Mouse (Mus musculus) heart, embryonic 11.5 days (tissue): ENCODE data around the gene Fam20b. TPM values are rescaled to one million over a fixed set of nuclear protein-coding genes. Genes with fewer than 3 reads are reported as not detected.

Source experiments
- ATAC-seq: fragments of 200-750 bp; cut with Nextera tagmentation; replicated peaks from 2 replicates; pipeline ENCODE4 v1.8.0; 2017; ENCODE audit warnings: moderate library complexity; ENCODE audit not compliant: insufficient number of reproducible peaks, low FRiP score, low TSS enrichment
- H3K27ac ChIP-seq: fragments of 300-500 bp; sonication (generic); 2 replicates; pipeline ENCODE4 v1.5.1; 2014; ENCODE audit warnings: mild to moderate bottlenecking, low read depth, low read length
- H3K27me3 ChIP-seq: fragments of 300-500 bp; sonication (generic); 2 replicates; pipeline ENCODE4 v1.6.1; 2014; ENCODE audit warnings: mild to moderate bottlenecking, low read length, mixed read lengths; ENCODE audit not compliant: control insufficient read depth, insufficient read depth
- H3K36me3 ChIP-seq: fragments of 300-500 bp; sonication (generic); 2 replicates; pipeline ENCODE4 v1.6.1; 2014; ENCODE audit warnings: mild to moderate bottlenecking, low read length, moderate library complexity, mixed read lengths; ENCODE audit not compliant: control insufficient read depth, insufficient read depth
- H3K4me1 ChIP-seq: fragments of 300-500 bp; sonication (generic); 2 replicates; pipeline ENCODE4 v1.6.1; 2014; ENCODE audit warnings: low read length; ENCODE audit not compliant: control insufficient read depth, insufficient read depth
- H3K4me2 ChIP-seq: fragments of 300-500 bp; sonication (generic); 2 replicates; pipeline ENCODE4 v1.6.1; 2014; ENCODE audit warnings: mild to moderate bottlenecking, moderate library complexity
- H3K4me3 ChIP-seq: fragments of 300-500 bp; sonication (generic); 2 replicates; pipeline ENCODE4 v1.5.1; 2014; ENCODE audit warnings: low read depth, low read length
- H3K9ac ChIP-seq: fragments of 300-500 bp; sonication (generic); 2 replicates; pipeline ENCODE4 v1.6.1; 2014; ENCODE audit warnings: mild to moderate bottlenecking, low read depth, low read length, moderate library complexity
- H3K9me3 ChIP-seq: fragments of 300-500 bp; sonication (generic); replicated peaks from 2 replicates; pipeline ENCODE4 v1.6.1; 2016; ENCODE audit warnings: low read length; ENCODE audit not compliant: control insufficient read depth
- WGBS: fragments of 180-500 bp; shearing (Covaris S2); extraction: QIAGEN DNeasy Blood & Tissue Kit; methylation state at CpG from one replicate; pipeline ENCODE4 v1.1.7; 2014; ENCODE audit not compliant: insufficient replicate concordance; 5-methylcytosine and 5-hydroxymethylcytosine counted together
- polyA plus RNA-seq: library from polyadenylated mRNA; unstranded; fragments of >200 nt; fragmentation: Nextera tagmentation; extraction: Ambion mirVana; gene quantifications from 2 replicates; pipeline ENCODE4 v1.2.1, GENCODE M21; 2014

Fam20b gene
- polyA plus RNA-seq, 1 experiment from 2014 or later, result 22.4 TPM

DNA sequence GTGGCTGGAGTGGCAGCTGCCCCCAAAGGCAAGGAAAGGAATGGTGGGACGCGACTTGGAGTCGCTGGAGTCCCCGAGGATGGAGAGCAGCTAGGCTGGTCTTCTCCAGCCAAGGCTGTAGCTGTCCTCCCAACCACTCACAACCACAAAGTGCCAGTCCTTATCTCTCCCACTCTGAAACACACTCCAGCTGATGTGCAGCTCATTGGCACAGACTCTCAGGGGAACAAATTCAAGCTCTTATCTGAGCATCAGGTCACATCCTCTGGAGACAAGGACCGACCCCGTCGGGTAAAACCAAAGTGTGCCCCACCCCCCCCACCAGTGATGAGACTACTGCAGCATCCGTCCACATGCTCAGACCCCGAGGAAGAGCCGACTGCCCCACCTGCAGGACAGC is 77.1 kb downstream of the Fam20b start:
- Histone ChIP-seq H3K27ac (no peak overlapping the region), H3K36me3 (peaks cover 11% of the 10 kb centered on the region), H3K4me3 (no peak overlapping the region), H3K4me2 (no peak overlapping the region), H3K27me3 (no peaks in the 10 kb centered on the region), H3K4me1 (no peaks in the 10 kb centered on the region), H3K9me3 (no peaks in the 10 kb centered on the region), H3K9ac (no peak overlapping the region)
- no peak for ATAC-seq
- WGBS, result 73% methylated on average over 10 of the region's 10 CpGs

DNA sequence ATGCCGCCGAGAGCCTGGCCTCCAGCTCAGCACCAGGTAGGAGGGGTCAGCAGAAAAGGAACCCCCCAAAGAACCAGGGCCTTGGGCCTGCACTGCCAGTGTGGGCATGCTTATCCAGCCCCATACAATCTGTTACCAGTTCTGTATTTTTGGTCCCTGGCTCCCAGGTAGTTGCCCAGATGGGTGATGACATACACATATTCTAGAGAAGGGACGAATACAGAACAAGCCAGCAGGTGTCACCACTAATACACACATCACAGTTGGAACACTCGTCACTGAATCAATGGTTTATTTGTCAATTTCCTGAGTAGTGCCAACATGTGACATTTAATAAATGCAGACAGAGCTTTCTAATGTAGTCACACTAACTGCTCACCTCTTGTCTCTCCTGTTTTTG is 78.3 kb downstream of the Fam20b start:
- no peak overlapping the region for H3K4me2 ChIP-seq
- ATAC-seq, result no peak
- H3K27ac ChIP-seq, result no peak overlapping the region
- WGBS, result 81% methylated on average over 4 of the region's 4 CpGs
- no peaks in the 10 kb centered on the region for H3K27me3 ChIP-seq
- no peaks in the 10 kb centered on the region for H3K9me3 ChIP-seq
- H3K4me1 ChIP-seq, result no peaks in the 10 kb centered on the region
- H3K4me3 ChIP-seq, result no peak overlapping the region
- H3K36me3 ChIP-seq, result peaks cover 16% of the 10 kb centered on the region
- H3K9ac ChIP-seq, result no peak overlapping the region

GRCm38 (mm10) chr1:156639455-156639854 is 79.4 kb downstream of the Fam20b start:
- WGBS, result 89% methylated on average over 5 of the region's 5 CpGs
- ATAC-seq, result no peak
- no peaks in the 10 kb centered on the region for H3K4me1 ChIP-seq
- no peaks in the 10 kb centered on the region for H3K9me3 ChIP-seq
- H3K36me3 ChIP-seq, result peaks cover 16% of the 10 kb centered on the region
- no peak overlapping the region for H3K4me3 ChIP-seq
- no peak overlapping the region for H3K4me2 ChIP-seq
- no peaks in the 10 kb centered on the region for H3K27me3 ChIP-seq
- no peak overlapping the region for H3K9ac ChIP-seq
- H3K27ac ChIP-seq, result no peak overlapping the region

GRCm38 (mm10) chr1:156635148-156635547 is 83.7 kb downstream of the Fam20b start:
- H3K4me3 ChIP-seq, result no peak overlapping the region
- no peak overlapping the region for H3K9ac ChIP-seq
- no peak for ATAC-seq
- peaks cover 21% of the 10 kb centered on the region for H3K36me3 ChIP-seq
- H3K4me1 ChIP-seq, result no peaks in the 10 kb centered on the region
- no peak overlapping the region for H3K4me2 ChIP-seq
- H3K9me3 ChIP-seq, result no peaks in the 10 kb centered on the region
- whole genome bisulfite sequencing, result 80% methylated on average over 2 of the region's 2 CpGs
- H3K27me3 ChIP-seq, result no peaks in the 10 kb centered on the region
- no peak overlapping the region for H3K27ac ChIP-seq

- Histone ChIP-seq H3K9me3 (no peaks in the 10 kb centered on the region), H3K27me3 (no peaks in the 10 kb centered on the region), H3K27ac (no peak overlapping the region), H3K9ac (no peak overlapping the region), H3K36me3 (peaks cover 29% of the 10 kb centered on the region), H3K4me1 (no peaks in the 10 kb centered on the region), H3K4me3 (no peak overlapping the region), H3K4me2 (no peak overlapping the region)
- no peak for ATAC-seq
- 78% methylated on average over 10 of the region's 10 CpGs for WGBS
Measured at GRCm38 (mm10) chr1:156633095-156633494, 85.8 kb downstream of the Fam20b start.

DNA sequence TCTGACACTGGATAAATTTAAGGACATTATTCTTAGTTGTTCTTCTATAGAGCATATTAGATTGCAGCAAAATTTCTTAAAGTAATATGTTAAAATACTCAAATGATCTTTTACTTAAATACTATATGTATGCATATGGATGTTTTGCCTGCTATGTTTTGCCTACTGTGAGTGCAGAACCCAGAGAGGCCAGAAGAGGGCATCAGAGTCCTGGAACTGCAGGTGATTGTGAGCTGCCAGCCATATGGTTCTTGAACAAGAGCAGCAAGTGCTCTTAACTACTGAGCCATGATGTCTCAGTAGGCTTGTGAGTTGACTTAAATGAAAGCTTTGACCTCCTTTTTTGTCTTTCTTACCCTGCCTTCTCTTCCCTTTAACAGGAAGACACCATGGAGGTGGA is 87.9 kb downstream of the Fam20b start:
- Histone ChIP-seq H3K4me2 (no peak overlapping the region), H3K36me3 (peaks cover 24% of the 10 kb centered on the region), H3K27me3 (no peaks in the 10 kb centered on the region), H3K4me1 (no peaks in the 10 kb centered on the region), H3K9ac (no peak overlapping the region), H3K4me3 (no peak overlapping the region), H3K27ac (no peak overlapping the region), H3K9me3 (no peaks in the 10 kb centered on the region)
- no peak for ATAC-seq

GRCm38 (mm10) chr1:156629984-156630383 is 88.9 kb downstream of the Fam20b start:
- H3K36me3 ChIP-seq, result peaks cover 28% of the 10 kb centered on the region
- H3K9ac ChIP-seq, result no peak overlapping the region
- no peak overlapping the region for H3K27ac ChIP-seq
- no peak for ATAC-seq
- H3K4me1 ChIP-seq, result no peaks in the 10 kb centered on the region
- 91% methylated on average over 8 of the region's 8 CpGs for WGBS
- H3K4me2 ChIP-seq, result no peak overlapping the region
- H3K4me3 ChIP-seq, result no peak overlapping the region
- H3K9me3 ChIP-seq, result no peaks in the 10 kb centered on the region
- H3K27me3 ChIP-seq, result no peaks in the 10 kb centered on the region

Other genes with a start within 250 kb of the Fam20b start
- 48.5 and 50.0 TPM in 2 replicates for gene Soat1, start 244.8 kb downstream of the Fam20b start, polyA plus RNA-seq
- gene Gm10031, start 195.1 kb downstream of the Fam20b start, polyA plus RNA-seq, result 0.35 and 0.66 TPM in 2 replicates
- 3.5 and 5.2 TPM in 2 replicates for gene Abl2, start 160.3 kb downstream of the Fam20b start, polyA plus RNA-seq
- gene Tor3a, start 44.7 kb downstream of the Fam20b start, polyA plus RNA-seq, result 4.5 and 5.5 TPM in 2 replicates
- gene Angptl1, start 119.5 kb upstream of the Fam20b start, polyA plus RNA-seq, result 2.6 and 3.0 TPM in 2 replicates
- 42.6 and 44.1 TPM in 2 replicates for gene Ralgps2, start 220.5 kb upstream of the Fam20b start, polyA plus RNA-seq